Comparison of ENCODE assay signal across 9 mouse cellular contexts in the genomic region with DNA sequence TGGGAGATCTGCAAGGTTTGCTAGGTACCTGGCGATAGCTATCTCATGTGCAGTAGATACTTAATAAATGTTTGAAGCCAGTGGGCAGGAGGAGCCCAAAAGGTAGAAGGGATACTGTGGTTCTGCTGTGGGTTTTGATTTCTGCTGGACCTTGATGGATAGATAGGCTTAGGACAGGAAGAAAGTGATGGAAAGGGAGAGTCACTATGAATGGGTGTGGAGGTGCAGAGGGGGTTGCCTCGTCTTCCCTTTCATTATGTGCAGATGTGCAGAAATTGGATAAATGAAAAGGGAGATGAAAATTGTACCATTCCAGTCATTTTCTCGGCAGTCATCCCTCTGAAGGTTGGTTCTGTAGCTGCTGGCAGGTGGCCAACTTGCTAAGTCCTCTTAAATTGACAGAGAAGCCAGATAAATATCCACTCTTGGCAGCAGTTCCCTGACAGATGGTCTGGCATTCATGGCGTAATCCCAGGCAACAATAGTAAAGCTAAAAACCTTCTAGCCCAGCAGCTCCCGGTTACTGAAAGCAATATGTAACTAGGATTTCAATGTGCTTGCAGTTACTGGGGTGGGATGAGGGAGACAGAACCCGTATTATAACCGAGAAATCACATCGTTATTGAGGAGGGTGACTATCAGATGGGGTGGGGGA.
A peak's percentile ranks its signal among the peaks of the same experiment; 100 is the strongest.
DNase-seq lines count a peak whose midpoint lies in the region; ATAC-seq lines count a peak whose summit lies in the region.
"Had no signal": no experiment of that assay in that cellular context is flagged by ENCODE, and none has a peak within 500 bp of the region (broad histone marks: within the 10 kb centered on the region; RNA-seq: fewer than 3 reads in every experiment).

No protein-coding gene starts in this region.

- no peak overlapping the region for H3K4me3 ChIP-seq in lung, embryonic 15.5 days
- H3K4me3 ChIP-seq in neural tube, embryonic 12.5 days = no peak overlapping the region
- H3K4me3 ChIP-seq: liver, embryonic 13.5 days had no signal

- 29% methylated on average over 8 of the region's 8 CpGs for WGBS in lung, embryonic 15.5 days
- 43% methylated on average over 8 of the region's 8 CpGs for WGBS in neural tube, embryonic 12.5 days

- no peak overlapping the region for H3K27ac ChIP-seq in lung, embryonic 15.5 days
- no peak overlapping the region for H3K27ac ChIP-seq in neural tube, embryonic 12.5 days
- H3K27ac ChIP-seq: liver, embryonic 13.5 days had no signal

- no peaks in the 10 kb centered on the region for H3K27me3 ChIP-seq in lung, embryonic 15.5 days
- no peaks in the 10 kb centered on the region for H3K27me3 ChIP-seq in neural tube, embryonic 12.5 days (replicated peaks)
- H3K27me3 ChIP-seq: liver, embryonic 13.5 days had no signal

- no peak overlapping the region for H3K9ac ChIP-seq in lung, embryonic 15.5 days
- no peak overlapping the region for H3K9ac ChIP-seq in neural tube, embryonic 12.5 days
- H3K9ac ChIP-seq: liver, embryonic 13.5 days had no signal

- ATAC-seq in lung, embryonic 15.5 days (ENCODE audit: borderline replicate concordance, extremely low read depth, low FRiP score, low TSS enrichment) = peak; percentile 70; the same call in 1 of the 2 replicates
- ATAC-seq in neural tube, embryonic 12.5 days (ENCODE audit: low FRiP score, low read depth) = peak; percentile 44

- H3K36me3 ChIP-seq in lung, embryonic 15.5 days = no peaks in the 10 kb centered on the region
- no peaks in the 10 kb centered on the region for H3K36me3 ChIP-seq in neural tube, embryonic 12.5 days
- H3K36me3 ChIP-seq: liver, embryonic 13.5 days had no signal

- no peaks in the 10 kb centered on the region for H3K9me3 ChIP-seq in lung, embryonic 15.5 days
- no peaks in the 10 kb centered on the region for H3K9me3 ChIP-seq in neural tube, embryonic 12.5 days
- H3K9me3 ChIP-seq: liver, embryonic 13.5 days had no signal

- H3K4me1 ChIP-seq in lung, embryonic 15.5 days = peaks cover 10% of the 10 kb centered on the region
- no peaks in the 10 kb centered on the region for H3K4me1 ChIP-seq in neural tube, embryonic 12.5 days
- H3K4me1 ChIP-seq: liver, embryonic 13.5 days had no signal

- no peak for DNase-seq in lung, adult 18-20 months
- DNase-seq in embryo, embryonic 10.5 days (ENCODE audit: low spot score) = peak; percentile 33
- DNase-seq in gastrocnemius, postnatal 10 days = peak; percentile 43
- peak; percentile 49 to 91 for DNase-seq in left cerebral cortex, adult 9 months (ENCODE audit: low spot score in 2 of 2)
- DNase-seq in urinary bladder, adult 2 months (ENCODE audit: low spot score) = no peak
- no peak for DNase-seq in thymus, postnatal 10 days (ENCODE audit: low spot score in 2 of 2)
- DNase-seq: liver, embryonic 13.5 days had no signal

- no peak overlapping the region for H3K4me2 ChIP-seq in lung, embryonic 15.5 days
- no peak overlapping the region for H3K4me2 ChIP-seq in neural tube, embryonic 12.5 days (replicated peaks)
- H3K4me2 ChIP-seq: liver, embryonic 13.5 days had no signal

Comparison
In these comparisons a context has a peak if more than half of its experiments do, and no peak if none do; other contexts are left out.
1. DNase-seq: peak in embryo, embryonic 10.5 days (single experiment), gastrocnemius, postnatal 10 days (single experiment) and left cerebral cortex, adult 9 months (2 of 2); none in lung, adult 18-20 months (0 of 2), urinary bladder, adult 2 months (single experiment) and thymus, postnatal 10 days (0 of 2).